Mouse (Mus musculus) olfactory bulb, adult 2 months (tissue): ENCODE measurements around the gene Bola3. TPM values are rescaled to one million over a fixed set of nuclear protein-coding genes. Genes with fewer than 3 reads are reported as not detected.
"Not testable (repeated sequence)": the region's sequence is repeated elsewhere in the genome, so short reads cannot be mapped to it uniquely, and the experiment has no call there.

Experiments used
- H3K27ac ChIP-seq: fragments of 200-500 bp; 2 replicates; pipeline ENCODE4 v1.5.1; 2012; ENCODE audit warnings: low read depth, low read length; ENCODE audit not compliant: insufficient read depth
- H3K4me1 ChIP-seq: fragments of 200-500 bp; 2 replicates; pipeline ENCODE4 v1.6.1; 2012; ENCODE audit warnings: low read length; ENCODE audit not compliant: control insufficient read depth, insufficient read depth
- H3K4me3 ChIP-seq: fragments of 200-500 bp; 2 replicates; pipeline ENCODE4 v1.5.1; 2012; ENCODE audit warnings: mild to moderate bottlenecking, low read depth, low read length, moderate library complexity; ENCODE audit not compliant: insufficient read depth
- CTCF ChIP-seq: fragments of 200-500 bp; IDR thresholded peaks from 2 replicates; pipeline ENCODE4 v1.5.1; 2012; ENCODE audit warnings: low read depth, mild to moderate bottlenecking, low read length, moderate library complexity; ENCODE audit not compliant: insufficient read depth
- POLR2A ChIP-seq: fragments of 200-500 bp; IDR thresholded peaks from 2 replicates; pipeline ENCODE4 v1.6.1; 2012; ENCODE audit warnings: mild to moderate bottlenecking, low read depth, low read length, moderate library complexity; ENCODE audit not compliant: insufficient read depth
- WGBS: fragments of 180-500 bp; shearing (Covaris S2); methylation state at CpG from one replicate; pipeline ENCODE4 v1.1.7; 2018; 5-methylcytosine and 5-hydroxymethylcytosine counted together
- polyA plus RNA-seq: library from polyadenylated mRNA; stranded (reverse); fragments of >200 nt; gene quantifications from 2 replicates; pipeline ENCODE4 v1.2.4, GENCODE M21; 2012; ENCODE audit warnings: low replicate concordance; ENCODE audit not compliant: missing spikeins, insufficient read depth, insufficient read length

Gene Bola3
- polyA plus RNA-seq, 1 experiment: not detected

DNA sequence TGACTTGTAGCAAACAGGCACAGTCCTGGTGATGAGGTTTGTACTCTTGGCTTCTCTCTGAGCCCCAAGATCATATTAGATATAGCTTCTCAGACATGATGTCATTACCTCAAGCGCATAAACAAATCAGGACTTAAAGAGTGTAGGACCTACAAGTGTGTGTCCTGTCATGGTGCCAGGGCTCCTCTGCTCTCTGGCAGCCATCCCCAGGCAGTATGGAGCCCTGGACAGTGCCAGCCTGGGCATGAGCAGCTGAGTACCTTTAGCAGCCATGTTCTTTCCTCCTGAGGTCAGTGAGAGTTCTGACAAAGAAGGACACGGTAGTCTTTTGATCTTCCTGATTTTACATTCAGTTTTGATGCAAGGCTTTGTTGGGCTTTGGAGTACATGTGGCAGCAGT is 6.0 kb upstream of the Bola3 start:
- Histone ChIP-seq H3K4me1 (no peaks in the 10 kb centered on the region), H3K27ac (no peak overlapping the region), H3K4me3 (no peak overlapping the region)
- TF ChIP-seq CTCF: no peak
- TF ChIP-seq POLR2A: no peak
- WGBS: 79% methylated on average over 2 of the region's 2 CpGs

DNA sequence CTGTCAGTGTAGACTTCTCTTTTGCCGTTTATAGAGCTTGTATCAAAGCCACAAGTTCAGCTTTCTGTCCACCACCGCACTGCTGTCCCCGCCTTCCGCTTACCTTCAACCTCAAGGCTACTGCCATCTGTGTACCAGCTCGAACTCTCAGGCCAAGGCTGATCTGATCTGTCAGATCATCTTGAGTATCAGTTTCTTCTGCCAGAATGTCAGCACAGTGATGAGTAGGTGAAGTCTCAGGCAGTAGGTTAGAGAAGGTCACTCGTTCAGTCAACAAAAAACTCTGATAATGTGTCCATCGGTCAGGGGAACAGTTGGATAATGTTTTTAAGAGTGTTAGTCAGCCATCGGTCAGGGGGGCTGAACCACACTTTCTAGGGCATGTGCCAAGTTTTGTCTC is 3.7 kb upstream of the Bola3 start:
- not testable (repeated sequence) for H3K4me1 ChIP-seq
- 89% methylated on average over 8 of the region's 8 CpGs for WGBS

DNA sequence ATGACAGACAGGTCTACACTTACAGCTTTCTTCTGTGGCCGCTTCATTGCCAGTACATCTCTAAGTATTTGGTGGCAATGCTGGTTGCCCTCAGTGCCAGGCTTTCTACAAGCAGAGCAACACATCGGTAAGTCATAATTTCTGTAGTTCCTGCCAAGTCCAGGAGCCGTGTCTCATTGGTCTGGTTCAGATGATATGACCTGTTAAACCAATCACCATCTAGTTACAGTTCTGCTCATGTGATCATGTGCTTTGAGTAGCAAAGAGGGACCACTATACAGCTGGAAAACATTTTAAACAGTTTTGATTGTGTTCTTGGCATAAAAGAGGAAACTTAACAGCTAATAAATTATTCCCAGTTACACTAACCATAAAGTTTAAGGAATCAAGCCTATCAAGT is 1.0 kb upstream of the Bola3 start:
- 86% methylated on average over 3 of the region's 3 CpGs for WGBS
- no peak for TF ChIP-seq CTCF
- TF ChIP-seq POLR2A: no peak
- Histone ChIP-seq H3K4me3 (no peak overlapping the region), H3K27ac (no peak overlapping the region), H3K4me1 (peaks cover 9% of the 10 kb centered on the region)

More for the DNA sequence above, 3.7 kb upstream of the Bola3 start:
- H3K27ac ChIP-seq, H3K4me3 ChIP-seq: not testable (repeated sequence)

DNA sequence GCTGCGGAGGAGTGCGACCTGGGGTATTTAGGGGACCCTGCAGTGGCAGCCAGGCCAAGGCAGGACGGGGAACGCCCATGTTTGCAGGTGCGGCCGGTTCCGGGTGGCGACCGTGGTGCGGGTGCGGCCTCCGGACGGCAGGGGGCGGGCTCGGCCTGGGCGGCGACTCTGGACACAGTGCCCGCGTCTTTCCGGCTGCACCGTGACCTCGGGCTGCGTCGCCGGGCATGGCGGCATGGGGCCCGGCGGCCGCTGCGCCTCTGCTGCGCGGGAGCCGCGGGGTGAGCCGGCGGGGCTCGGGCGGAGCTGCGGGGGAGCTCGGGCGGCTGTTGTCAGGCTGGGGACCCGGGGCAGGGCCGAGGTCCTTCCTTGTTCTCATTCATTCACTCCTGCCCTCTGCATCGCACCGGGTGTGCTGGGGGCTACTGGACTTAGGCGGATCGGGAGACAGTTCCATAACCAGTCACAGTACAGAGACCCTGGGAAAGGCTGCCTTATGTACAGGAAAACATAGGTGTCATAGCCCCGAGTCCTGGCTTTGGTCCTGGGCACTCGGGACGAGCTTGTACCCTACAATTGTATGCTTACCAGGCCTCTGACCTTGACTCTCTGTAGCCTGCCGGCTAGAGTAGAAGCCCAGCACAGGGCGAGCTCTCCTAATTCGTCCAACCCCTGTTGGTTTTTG is 469 bp downstream of the Bola3 start:
- Histone ChIP-seq H3K4me3 (peak overlapping the region; percentile 90), H3K27ac (no peak overlapping the region), H3K4me1 (peaks cover 9% of the 10 kb centered on the region)
- under 1% methylated on average over 53 of the region's 53 CpGs for WGBS
- TF ChIP-seq CTCF (peak; percentile 81), POLR2A (peak; percentile 87)

DNA sequence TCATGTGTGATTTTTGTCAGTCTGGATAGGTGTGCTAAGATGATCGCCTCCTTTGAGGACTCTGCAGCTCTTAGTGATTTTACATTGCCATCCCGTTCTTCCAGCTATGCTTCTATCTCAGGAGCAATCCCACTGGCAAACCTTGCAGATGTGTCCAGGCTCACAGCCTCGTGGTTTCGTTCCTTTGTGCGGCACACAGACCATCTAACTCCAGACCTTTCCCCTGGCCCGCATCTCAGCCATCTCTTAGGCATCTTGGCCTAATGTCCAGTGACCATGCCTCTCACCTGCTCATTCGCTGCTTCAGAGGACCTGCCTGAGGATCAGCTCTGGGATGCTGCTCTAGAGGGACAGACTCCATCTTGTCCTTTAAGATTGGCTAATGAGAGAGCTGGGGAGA is 1.2 kb downstream of the Bola3 start:
- Histone ChIP-seq H3K27ac (no peak overlapping the region), H3K4me1 (peaks cover 9% of the 10 kb centered on the region), H3K4me3 (peak overlapping the region; percentile 90)
- 77% methylated on average over 7 of the region's 7 CpGs for whole genome bisulfite sequencing
- TF ChIP-seq POLR2A (no peak), CTCF (no peak)

DNA sequence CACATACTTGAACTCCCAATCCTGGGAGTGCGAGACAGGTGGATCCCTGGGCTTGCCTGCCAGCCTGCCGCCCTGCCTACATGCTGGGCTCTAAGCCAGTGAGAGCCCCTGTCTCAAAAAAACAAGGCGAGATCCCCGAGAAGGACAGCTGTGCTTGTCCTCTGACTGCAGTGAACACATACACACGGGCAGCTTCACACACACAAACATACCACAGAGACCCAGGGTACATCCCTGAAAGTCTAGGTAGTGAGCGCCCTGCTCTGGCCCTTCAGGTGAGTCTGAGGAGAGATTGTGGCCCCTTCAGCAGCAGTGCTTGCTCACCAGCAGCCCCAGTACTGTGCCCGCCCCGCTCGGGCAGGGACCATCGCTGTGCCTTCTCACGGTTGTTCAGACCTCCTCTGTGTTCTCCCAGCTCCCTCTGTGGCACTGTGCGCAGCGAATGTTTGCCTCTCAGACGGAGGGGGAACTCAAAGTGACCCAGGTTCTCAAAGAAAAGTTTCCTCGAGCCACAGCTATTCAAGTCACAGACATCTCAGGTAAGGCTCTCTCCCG is 2.0 kb downstream of the Bola3 start:
- H3K4me3 ChIP-seq: no peak overlapping the region
- H3K27ac ChIP-seq: no peak overlapping the region
- WGBS: 87% methylated on average over 16 of the region's 16 CpGs
- peaks cover 9% of the 10 kb centered on the region for H3K4me1 ChIP-seq
- TF ChIP-seq POLR2A (no peak), CTCF (no peak)

DNA sequence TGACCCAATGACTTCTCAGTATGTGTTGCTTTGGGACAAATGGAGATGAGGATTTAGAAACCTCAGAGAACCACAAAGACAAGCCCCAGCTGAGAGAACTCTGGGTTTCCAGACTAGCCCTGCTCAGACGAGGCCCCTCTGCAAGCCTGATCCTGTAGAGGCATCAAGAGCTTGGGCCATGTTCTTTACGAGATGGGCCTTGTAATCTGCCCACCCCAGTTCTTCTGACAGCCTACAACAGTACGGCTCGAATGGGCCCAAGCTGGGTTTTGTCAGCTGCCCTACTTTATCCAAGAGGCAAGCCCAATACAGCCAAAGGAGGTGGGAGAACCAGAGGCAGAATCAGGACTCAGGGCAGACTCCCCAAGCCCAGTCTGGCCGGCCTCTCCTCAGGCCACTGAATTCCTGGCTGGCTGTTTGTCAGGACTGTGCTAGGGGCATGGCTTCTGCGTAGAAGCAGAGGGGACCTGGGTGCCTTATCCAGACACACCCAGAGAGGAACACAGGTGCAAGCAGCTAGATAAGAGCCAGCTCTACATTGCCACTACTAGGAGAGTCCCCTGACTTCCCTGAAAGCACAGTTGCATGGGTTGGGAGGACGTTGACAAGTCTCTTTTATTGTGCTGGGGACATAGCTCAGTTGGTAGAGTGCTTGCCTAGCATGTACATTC is 2.7 kb downstream of the Bola3 start:
- H3K27ac ChIP-seq: no peak overlapping the region
- 85% methylated on average over 7 of the region's 7 CpGs for WGBS
- no peak overlapping the region for H3K4me3 ChIP-seq
- TF ChIP-seq CTCF: no peak
- H3K4me1 ChIP-seq: peaks cover 9% of the 10 kb centered on the region

DNA sequence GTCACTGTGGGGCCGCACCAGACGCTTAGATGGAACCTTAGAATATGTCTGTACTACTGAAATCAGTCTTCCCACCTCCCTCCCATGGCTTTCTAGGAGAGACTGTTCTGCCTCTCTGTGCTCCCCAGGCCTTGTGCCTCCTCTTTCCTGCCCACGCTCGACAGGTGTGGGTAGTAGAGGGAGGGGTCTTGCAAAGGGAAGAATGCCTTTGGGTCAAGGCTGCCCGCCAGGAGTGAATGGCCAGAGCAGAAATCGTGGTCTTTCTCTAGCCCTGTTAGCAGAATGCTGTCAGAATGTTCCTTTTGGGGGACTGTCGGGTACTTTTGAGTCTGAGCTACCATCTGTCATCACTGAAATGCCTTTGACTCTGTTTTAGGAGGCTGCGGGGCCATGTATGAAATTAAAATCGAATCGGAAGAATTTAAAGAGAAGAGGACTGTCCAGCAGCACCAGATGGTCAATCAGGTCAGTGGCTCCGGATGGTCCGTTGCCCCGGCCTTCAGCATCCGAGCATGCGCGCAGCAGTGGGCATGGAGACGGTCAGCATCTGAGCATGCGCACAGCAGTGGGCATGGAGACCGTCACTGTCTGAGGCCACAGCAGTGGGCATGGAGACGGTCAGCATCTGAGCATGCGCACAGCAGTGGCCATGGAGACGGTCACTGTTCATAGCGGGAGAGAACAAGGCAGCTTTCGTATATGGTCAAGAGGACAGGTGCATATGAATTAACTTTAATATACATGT is 3.9 kb downstream of the Bola3 start:
- TF ChIP-seq CTCF: no peak
- no peak for TF ChIP-seq POLR2A
- WGBS: 94% methylated on average over 24 of the region's 24 CpGs
- H3K27ac ChIP-seq: no peak overlapping the region
- peaks cover 9% of the 10 kb centered on the region for H3K4me1 ChIP-seq
- H3K4me3 ChIP-seq: no peak overlapping the region
